Mouse (Mus musculus) spleen, adult 18-20 months (tissue): ENCODE results near the gene Kdm1a.

Experiments
- DNase-seq, 2 experiments: peaks; one replicate each; pipeline ENCODE4 v3.0.0; 2022; ENCODE audit warnings: mixed read lengths in 2 of 2

Gene Kdm1a

GRCm38 (mm10) chr4:136602568-136602967, at the start of gene Kdm1a:
Gene Kdm1a, minus strand, starts transcription at chr4:136602723.
- peak; percentile 87 to 96 for DNase-seq

GRCm38 (mm10) chr4:136651882-136652527, 49.5 kb upstream of the Kdm1a start:
- DNase-seq = no peak

GRCm38 (mm10) chr4:136651357-136651811, 48.9 kb upstream of the Kdm1a start:
- peak in 1 of 2 experiments; percentile 28 for DNase-seq

GRCm38 (mm10) chr4:136650261-136650660, 47.7 kb upstream of the Kdm1a start:
- DNase-seq = no peak

- DNase-seq = no peak
These were observed 47.1 kb upstream of the Kdm1a start for GRCm38 (mm10) chr4:136649480-136650196.

GRCm38 (mm10) chr4:136648922-136649479, 46.5 kb upstream of the Kdm1a start:
- peak; percentile 25 to 74 for DNase-seq

GRCm38 (mm10) chr4:136638890-136639289, 36.4 kb upstream of the Kdm1a start:
- no peak for DNase-seq

GRCm38 (mm10) chr4:136638230-136638750, 35.8 kb upstream of the Kdm1a start:
- DNase-seq = no peak

GRCm38 (mm10) chr4:136637563-136638229, 35.2 kb upstream of the Kdm1a start:
- DNase-seq = no peak

GRCm38 (mm10) chr4:136636983-136637562, 34.5 kb upstream of the Kdm1a start:
- DNase-seq = no peak

- no peak for DNase-seq
These were observed 34.0 kb upstream of the Kdm1a start for GRCm38 (mm10) chr4:136636511-136636910.

- DNase-seq = no peak
These were observed 33.5 kb upstream of the Kdm1a start for GRCm38 (mm10) chr4:136635995-136636394.

GRCm38 (mm10) chr4:136631237-136631994, 28.9 kb upstream of the Kdm1a start:
- DNase-seq = no peak

GRCm38 (mm10) chr4:136626590-136626989, 24.1 kb upstream of the Kdm1a start:
- DNase-seq = peak in 1 of 2 experiments; percentile 31

GRCm38 (mm10) chr4:136622388-136622787, 19.9 kb upstream of the Kdm1a start, which contains the start of gene Lactbl1:
Gene Lactbl1, plus strand, starts transcription at chr4:136622621.
- DNase-seq = no peak

- no peak for DNase-seq
These were observed 19.4 kb upstream of the Kdm1a start for GRCm38 (mm10) chr4:136621956-136622355.

- DNase-seq = no peak
These were observed 18.8 kb upstream of the Kdm1a start for GRCm38 (mm10) chr4:136621336-136621735.

GRCm38 (mm10) chr4:136613657-136614056, 11.1 kb upstream of the Kdm1a start:
- DNase-seq = no peak

GRCm38 (mm10) chr4:136610387-136610856, 7.9 kb upstream of the Kdm1a start, which contains the start of gene Tex46:
Gene Tex46, plus strand, starts transcription at chr4:136610437.
- no peak for DNase-seq

GRCm38 (mm10) chr4:136605756-136606485, 3.4 kb upstream of the Kdm1a start:
- DNase-seq = no peak
